Mouse (Mus musculus): ENCODE measurements around the gene Sdf4.

DNA sequence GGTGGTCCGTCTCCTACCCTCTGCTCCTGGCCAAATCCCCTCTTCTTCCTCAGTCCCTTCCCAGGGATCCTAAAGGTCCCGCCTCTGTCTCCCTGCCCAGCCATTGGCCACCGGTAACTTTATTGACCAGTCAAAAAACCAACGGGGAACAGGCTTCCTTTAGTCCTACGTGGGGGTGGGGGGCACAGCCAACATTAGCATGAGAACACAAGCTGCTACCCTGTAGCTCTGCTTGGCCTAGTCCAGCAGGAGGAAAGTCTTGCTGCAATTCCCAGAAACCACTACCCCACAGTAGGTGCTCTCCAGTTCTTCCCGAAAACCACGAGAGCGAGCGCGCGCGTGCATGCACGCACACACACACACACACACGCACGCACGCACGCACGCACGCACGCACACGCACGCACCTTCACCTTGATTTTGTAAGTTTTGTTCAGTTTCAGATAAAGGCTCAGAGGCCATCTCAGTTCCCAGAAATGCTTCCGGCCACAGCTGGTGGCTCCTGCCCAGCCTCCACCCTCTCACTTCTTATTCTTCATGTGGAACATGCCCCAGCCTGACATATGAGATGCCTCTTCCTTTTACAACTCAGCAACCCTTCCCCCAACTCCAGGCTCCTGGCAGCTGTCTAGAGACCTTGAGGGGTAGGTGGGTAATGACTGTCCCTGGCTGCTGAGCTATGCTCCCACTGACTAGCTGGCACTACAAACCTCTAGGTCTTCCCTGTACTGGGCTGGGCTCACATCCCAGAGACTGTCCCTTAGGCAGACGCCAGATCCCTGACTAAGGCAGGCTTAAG, 39.1 kb downstream of the Sdf4 start:
- TF ChIP-seq CTCF (IDR thresholded peaks at IDR 0.05; ENCODE audit: extremely low read depth, insufficient read length, insufficient replicate concordance, low read depth, low read length) = no peak
- TF ChIP-seq POLR2A (IDR thresholded peaks at IDR 0.05; ENCODE audit: low read depth, low read length) = no peak; the same call in 1 of the 2 replicates
